Mouse (Mus musculus): Measurements from ENCODE around the gene Cd164l2. TPM values are rescaled to one million over a fixed set of nuclear protein-coding genes. Genes with fewer than 3 reads are reported as not detected.

Gene Cd164l2
- total RNA-seq, 2 experiments from 2014 or later = 1.1 to 2.6 TPM

Small RNA genes within 50 kb of the gene (microRNA-seq; reads per million reads assigned to microRNA genes)
- 0 reads per million in 2 experiments for gene Mir7017 (ENCODE audit: borderline number of aligned reads in 2 of 2)

Other genes starting within 250 kb of the Cd164l2 start
- gene Fgr, start 238.0 kb upstream of the Cd164l2 start, total RNA-seq (2021) = under 1 TPM; 0.43 to 0.58 TPM
- gene Ahdc1, start 200.9 kb upstream of the Cd164l2 start, total RNA-seq (2021) = 10 to 100 TPM; 72.1 to 86.9 TPM
- 100 to 1,000 TPM in 1 of 2 experiments, 10 to 100 TPM in 1; 97.5 to 102 TPM for gene Wasf2, start 81.6 kb upstream of the Cd164l2 start, total RNA-seq (2021)
- 1 to 10 TPM in 1 of 2 experiments, under 1 TPM in 1; 0.26 to 1.2 TPM for gene Gpr3, start 405 bp downstream of the Cd164l2 start, total RNA-seq (2021)
- gene Map3k6, start 28.7 kb downstream of the Cd164l2 start, total RNA-seq (2021) = 10 to 100 TPM; 30.7 to 34.2 TPM
- gene Sytl1, start 51.0 kb downstream of the Cd164l2 start, total RNA-seq (2021) = 1 to 10 TPM; 1.2 to 1.5 TPM
- 10 to 100 TPM; 55.5 to 61.6 TPM for gene Tmem222, start 65.7 kb downstream of the Cd164l2 start, total RNA-seq (2021)
- gene Wdtc1, start 141.3 kb downstream of the Cd164l2 start, total RNA-seq (2021) = 10 to 100 TPM; 57.6 to 63.6 TPM
- 10 to 100 TPM; 44.5 to 55.0 TPM for gene Slc9a1, start 157.6 kb downstream of the Cd164l2 start, total RNA-seq (2021)

All from adrenal gland, adult 18-20 months (tissue).